Mouse (Mus musculus): ENCODE data around the gene Chrng.

The Chrng gene

DNA sequence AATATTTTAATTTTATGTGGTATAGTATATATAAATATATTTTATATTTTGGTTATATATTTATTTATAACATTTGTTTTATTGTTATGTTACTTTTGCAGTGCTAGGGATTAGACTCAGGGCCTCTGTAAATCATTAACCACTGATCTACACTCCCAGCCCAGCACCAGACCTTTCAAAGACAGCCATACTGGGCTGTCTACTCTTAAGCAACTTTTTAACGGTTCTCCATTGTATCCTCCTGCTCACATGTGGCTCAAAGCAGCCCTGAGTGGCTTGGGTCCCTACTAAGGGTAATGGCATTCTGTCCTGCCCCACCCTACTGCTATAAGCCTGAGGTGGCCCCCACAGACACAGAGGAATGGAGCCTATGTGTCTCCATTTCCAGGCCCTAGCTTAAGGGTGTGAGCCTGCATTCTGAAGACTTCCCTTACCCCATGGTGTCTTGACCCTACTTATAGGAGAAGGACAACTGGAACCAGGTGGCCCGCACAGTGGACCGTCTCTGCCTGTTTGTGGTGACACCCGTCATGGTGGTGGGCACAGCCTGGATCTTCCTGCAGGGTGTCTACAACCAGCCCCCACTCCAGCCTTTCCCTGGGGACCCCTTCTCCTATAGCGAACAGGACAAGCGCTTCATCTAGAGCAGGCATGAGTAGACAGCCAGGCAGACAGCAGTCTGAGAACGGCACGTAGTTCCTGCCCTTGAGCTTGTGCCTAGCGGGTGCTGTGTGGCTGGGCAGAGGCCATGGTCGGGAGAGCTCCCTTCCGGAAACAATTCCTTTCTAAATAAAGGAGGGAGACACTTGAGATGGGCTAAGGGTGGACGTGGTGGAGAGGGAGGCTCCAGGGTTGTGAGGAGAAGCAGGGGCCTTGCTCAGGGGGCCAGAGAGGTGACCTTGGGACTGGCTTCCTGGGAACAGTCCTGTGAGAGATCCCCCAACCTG is 6.1 kb upstream of the Chrng start:
- DNase-seq (ENCODE audit: low read depth, low spot score), result no peak

DNA sequence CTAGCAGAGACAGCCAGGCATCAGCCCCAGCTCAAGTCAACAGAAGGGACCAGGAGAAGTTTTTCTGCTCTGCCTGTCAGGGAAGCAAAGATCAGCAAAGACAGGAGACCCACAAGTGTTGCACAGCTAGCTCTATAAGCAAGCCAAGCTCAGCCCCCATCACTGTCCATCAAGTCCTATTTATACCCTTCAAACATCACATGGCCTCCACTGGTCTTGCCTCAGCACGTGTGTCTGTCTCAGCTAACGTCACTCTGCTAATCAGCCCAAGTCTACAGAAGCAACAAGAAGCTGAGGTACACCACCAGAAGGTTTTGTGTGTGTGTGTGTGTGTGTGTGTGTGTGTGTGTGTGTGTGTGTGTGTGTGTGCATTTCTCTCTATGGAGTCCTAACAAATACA is 3.6 kb upstream of the Chrng start:
- DNase-seq (ENCODE audit: low read depth, low spot score), result no peak

DNA sequence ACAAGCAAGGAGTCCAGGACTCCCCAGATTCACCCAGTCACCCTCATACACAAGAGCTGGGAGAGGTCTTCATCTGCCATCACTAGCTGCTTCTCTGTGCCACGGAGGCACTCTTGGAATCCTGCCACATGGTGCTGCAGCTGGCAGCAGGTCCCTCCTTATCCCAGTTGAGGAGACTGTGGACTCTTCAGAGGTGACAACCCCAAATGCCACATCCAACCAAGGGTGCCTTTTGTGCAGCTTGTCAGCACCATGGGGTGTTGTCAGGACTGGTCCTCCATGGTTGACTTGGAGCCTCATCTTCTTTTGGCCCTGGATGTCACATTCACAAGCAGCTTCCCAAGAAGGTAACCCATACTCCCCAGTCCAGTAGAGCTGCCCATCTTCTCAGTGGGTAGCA is 2.6 kb upstream of the Chrng start:
- DNase-seq (ENCODE audit: low read depth, low spot score), result no peak

DNA sequence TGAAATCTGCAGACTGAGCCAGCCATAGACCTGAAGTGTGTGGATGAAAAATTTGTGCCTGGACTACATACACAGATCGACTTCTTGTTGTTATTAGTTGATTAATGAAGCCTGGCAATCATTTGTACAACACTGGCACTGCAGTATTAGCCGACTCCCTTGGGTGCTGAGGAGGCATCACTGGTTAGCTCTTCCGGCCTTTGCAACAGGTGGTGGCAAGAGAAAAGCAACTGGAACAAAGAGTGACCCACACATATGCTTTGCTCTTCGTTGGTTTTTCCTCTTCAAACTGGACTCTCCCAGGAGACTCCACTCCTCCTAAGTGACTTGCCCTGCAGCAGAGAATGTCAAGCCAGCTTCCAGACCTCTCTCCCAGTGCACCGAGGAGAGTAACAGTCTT is 678 bp upstream of the Chrng start:
- DNase-seq (ENCODE audit: low read depth, low spot score), result no peak

DNA sequence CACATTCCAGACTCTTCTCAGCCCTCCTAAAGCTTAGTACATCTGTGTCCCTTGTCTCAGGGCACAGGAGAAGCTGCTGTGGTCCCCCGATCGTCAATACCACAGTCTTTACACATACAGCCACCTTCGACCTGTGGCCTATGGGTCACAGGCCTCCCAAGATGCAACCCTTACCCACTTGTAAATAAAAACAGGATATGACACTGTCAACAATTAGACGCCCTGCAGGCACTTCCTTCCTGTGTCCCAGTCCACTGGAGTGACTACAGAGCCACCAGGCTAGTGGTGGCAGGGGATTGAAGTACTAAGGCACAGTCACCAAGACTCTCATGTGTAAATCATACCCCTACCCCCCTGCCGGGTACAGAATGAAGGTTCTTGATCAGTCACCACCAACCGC is 581 bp downstream of the Chrng start:
- DNase-seq (ENCODE audit: low read depth, low spot score), result no peak

DNA sequence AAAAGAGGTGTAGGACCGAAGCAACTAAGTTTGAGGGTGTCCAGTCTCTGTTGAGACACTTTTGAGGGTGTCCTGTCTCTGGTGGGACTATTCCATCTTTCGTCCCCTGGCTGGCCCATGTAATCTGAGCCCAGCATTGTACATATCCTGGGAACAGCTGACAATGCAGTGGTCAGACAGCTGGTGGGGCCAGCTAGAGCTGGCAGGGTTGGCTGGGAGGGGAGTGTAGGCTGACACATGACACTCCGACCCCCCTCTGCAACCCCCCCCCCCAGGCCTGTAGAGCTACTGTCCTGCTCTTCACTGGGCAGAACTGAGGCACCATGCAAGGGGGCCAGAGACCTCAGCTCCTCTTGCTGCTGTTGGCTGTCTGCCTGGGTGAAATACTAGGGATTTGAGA is 1.0 kb downstream of the Chrng start:
- DNase-seq (ENCODE audit: low read depth, low spot score), result no peak

DNA sequence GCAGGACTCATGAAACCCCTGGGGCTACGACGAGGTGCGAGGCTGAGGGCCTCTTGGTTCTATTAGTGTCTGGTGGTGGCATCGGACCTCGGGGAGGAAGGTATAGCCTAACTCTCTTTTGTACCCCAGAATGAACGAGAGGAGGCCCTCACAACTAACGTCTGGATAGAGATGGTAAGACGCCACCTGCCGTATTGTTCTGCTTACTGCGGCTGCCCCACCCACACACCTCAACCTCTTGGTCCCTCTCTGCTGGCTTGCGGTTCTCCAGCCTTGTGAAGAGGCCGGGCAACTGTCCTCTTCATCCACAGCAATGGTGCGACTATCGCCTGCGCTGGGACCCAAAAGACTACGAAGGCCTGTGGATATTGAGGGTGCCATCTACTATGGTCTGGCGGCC is 1.9 kb downstream of the Chrng start:
- no peak for DNase-seq (ENCODE audit: low read depth, low spot score)

DNA sequence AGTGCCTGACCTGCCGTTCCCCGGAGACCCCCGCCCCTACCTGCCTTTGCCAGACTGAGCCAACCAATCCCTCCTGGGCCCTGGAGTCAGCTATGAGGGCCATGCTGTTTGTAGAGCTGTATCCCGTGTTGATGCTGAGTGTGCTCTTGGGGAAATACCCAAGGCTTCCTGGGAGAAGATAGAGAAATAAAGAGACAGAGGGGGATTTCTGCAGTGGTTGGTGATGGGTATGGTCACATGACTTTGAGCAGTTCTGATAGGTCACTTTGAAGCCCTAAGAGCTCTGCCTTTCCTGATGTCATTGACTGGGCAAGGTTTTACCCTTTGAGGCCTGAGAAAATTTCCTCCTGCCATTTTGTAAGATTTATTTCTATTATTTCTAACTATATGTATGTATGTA is 7.0 kb downstream of the Chrng start:
- no peak for DNase-seq (ENCODE audit: low read depth, low spot score)

DNA sequence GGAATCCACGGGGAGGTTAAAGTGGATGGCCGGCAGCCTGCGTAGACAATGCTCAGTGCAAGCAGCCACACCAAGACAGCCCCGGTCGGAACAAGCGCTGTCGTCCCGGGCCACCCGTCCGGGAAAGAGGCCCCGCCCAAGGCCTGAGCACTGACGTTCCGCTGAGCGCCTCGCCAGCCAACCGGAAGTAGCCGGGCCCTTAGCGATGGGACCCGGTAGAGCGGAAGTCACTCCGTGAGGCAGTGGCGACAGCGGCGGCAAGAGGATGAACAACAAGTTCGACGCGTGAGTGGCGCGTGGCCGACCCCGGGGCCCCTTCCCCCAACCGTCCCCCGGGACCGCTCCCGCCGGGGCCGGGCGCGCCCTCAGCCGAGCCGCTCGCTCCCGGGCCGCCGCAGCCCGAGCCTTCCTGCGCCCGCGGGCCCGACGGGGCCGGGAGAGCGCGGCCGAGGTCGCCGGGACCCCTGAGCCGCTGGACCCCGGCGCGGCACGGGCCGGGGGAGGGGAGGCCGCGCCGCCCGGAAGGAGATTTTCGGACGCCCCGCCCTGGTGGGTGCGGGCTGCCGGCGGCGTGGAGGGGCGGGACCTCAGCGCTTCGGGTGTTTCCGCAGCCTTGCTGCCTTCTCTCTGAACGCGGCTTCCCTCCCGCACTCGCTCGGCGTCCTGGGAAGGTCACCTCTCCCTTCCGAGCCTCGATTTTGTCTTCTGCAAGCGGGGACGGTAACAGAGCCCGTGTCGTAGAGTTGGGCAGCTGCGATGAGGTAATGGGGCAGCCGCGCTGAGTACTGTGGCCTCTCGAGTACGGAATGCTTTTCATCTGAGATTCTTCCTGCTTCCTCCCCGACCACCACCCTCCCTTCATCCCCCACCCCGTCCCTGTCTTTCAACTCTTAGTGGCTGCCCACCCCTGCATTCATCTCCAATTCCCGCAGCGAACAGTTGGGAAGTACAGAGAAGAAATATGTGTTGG is 9.6 kb downstream of the Chrng start, which contains the start of gene Eif4e2:
Gene Eif4e2 (plus strand): TSS at position 180 of the 970 bp plus-strand sequence.
- DNase-seq (ENCODE audit: low read depth, low spot score), result peak; percentile 84

DNA sequence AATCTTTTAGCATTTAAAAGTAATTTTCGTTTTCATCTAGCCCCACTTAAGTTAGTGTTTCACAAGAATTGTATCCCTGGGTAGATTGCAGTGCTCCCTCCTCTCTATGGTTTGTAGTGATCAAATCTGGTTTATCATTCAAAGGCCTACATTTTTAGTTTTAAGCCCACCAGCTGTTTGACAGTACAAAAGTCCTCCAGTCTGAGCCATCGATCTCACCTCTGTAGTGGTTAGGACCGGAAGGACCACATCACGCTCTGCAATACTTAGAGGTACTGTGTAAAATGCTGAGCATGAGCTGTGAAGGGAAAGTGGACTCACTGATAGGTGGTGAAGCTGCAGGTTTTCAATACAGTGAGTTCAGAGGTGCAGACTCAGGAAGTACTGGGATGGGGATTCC is 10.3 kb downstream of the Chrng start:
- no peak for DNase-seq (ENCODE audit: low read depth, low spot score)

DNA sequence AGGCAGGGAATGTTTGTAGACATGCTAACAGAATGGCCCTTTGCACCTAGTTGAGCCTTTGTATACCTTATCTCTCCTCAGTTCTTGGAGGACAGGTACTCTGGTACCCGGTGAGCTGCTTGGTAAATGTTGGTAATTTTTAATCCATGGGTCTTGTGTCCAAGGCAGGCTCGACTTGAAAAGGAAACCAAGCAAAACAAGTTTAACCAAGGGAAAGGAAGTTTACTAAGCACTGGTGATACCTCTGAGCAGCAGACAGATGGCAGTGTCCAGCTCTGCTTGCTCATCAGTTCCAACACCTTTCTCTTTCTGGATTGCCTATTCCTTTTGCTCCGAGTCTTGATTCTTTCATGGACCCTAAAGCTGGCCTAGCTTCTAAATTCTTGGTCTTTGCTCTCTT is 13.5 kb downstream of the Chrng start:
- no peak for DNase-seq (ENCODE audit: low read depth, low spot score)

DNA sequence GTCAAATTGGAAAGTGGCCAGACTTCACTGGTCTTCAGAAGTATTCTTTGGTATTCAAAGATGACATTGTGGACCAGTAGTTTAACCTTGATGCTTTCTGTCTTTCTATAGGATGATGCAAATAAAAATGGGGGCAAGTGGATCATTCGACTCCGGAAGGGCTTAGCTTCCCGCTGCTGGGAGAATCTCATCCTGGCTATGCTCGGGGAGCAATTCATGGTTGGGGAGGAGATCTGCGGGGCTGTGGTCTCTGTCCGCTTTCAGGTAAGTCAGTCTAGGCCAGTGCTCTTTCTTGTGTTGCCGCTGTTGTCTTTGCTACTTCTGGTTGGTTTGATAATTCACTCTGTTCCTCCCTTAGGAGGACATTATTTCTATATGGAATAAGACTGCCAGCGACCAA is 21.3 kb downstream of the Chrng start:
- DNase-seq (ENCODE audit: low read depth, low spot score), result no peak

DNA sequence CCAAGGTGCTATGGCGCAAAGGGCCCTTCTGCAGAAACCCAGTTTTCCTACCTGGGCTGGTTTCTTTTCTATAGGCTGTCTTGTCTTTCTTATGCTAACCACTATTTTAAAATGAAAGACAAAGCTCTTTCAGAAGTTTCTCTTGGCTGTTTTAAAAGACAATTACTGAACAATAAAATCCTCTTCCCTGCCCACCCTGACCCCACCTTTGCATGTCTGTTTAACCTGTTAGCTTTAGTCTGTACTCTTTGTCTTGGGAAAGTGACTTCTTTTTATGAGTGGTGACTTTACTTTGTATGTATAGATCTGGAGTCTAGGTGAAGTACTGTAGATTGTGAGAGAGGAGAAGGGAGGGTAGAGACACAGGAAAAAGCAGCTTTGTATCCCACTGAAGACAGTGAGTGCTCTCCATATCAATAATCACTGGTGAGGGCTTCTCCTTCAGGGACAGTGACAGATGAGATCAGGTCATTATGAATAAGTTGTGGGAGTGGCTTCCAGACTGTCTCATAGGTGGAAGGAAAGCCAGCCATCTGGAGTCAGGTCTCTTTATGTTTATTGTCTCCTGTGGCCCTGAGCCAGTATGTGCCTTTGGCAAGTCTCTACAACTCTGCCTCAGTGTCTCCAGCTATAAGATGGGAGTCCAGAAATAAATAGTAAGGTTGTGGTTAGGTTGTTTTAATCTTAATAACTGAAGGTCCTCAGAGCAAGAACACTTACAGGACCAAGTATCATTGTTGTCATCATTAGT is 22.1 kb downstream of the Chrng start:
- DNase-seq (ENCODE audit: low read depth, low spot score), result no peak

DNA sequence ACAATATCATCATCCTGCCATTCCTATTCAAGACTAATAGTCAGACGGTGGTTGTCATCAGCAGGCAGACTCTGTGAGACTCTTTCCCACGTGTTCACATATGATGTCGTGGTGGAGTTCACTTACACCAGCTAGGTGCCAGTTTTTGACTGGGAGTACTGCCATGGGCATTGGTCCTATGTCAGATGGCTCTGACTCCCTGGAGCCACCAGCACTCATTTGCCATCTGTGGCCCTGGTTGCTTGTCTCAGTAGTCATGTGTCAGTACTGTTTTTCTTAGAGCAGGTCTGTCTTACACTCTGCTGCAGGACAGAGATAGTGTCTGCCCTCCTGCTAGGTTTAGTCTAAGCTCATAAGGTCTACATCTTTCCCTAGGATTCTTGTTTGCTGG is 22.7 kb downstream of the Chrng start:
- DNase-seq (ENCODE audit: low read depth, low spot score), result no peak

DNA sequence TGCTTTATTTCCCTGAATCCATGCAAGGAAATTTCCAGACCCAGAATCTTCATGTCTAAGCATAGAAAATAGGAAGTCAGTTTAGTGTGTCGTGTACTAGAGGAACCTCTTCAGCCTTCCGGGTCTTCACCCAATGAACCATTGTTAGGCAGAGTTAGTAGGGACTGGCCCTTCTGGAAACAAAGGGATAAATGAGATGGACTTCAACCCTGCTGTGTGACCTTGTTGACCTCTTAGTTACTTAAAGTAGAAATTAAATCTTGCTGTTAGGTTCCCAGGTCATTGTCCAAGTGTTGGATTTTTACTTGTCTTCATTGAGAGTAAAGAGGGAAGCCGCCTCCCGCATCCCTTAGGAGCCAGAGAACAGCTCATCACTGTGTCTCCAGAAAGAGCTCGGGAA is 26.1 kb downstream of the Chrng start:
- DNase-seq (ENCODE audit: low read depth, low spot score), result no peak

DNA sequence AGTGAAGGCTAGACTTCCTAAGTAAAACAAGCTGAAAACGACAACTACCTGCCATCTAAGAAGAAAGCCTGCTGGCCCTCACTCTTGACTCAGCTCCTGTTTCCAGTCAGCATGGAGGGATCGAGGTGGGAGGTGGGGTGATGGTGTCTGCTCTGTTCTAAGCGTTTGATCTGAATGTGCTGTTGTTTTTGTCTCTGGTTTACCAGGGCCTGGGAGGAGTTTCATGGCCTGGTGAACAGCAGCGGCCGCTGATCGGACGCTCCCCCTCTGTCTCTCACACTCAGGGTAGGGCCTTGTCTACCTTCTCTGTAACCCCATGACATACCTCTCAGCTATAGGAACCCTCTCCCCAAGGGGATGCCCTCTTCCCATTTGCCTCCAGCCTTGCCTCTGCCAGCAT is 27.7 kb downstream of the Chrng start:
- no peak for DNase-seq (ENCODE audit: low read depth, low spot score)

DNA sequence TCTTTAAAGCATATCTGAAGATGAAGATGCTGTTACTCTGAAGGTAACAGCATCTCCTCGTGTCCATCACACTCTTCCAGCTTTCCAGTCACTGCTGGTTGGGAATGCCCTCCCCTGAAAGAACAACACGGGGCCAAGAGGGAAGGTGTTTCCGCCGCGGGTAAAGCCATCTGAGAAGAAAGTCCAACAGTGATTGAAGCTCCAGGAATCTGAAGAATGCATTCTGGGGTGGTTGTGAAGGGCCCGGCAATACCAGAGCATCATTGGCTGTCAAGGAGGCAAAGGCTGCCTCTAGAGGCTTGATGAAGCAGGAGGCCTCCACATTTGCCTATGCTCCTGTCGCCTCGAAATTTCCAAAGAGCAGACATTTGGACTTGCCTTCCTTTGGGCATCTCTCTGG is 34.6 kb downstream of the Chrng start:
- no peak for DNase-seq (ENCODE audit: low read depth, low spot score)

DNA sequence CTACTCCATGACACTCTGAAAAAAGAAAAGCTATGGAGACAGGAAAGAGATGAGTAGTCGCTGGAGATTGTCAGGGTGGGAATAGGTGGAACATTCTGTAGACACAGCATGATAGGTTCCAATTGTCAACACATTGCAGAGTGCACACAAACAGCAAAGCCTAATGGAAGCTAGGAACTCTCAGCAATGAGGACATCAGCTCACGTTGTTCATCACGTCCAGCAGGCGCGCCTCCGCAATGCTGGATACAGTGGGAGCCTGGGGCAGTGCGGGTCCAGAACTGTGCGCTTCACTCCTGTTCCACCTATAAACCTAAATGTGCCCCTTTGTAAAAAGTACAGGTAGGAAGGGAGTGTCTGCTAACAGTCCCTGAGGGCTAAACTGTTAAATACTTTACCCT is 38.6 kb downstream of the Chrng start:
- no peak for DNase-seq (ENCODE audit: low read depth, low spot score)

DNA sequence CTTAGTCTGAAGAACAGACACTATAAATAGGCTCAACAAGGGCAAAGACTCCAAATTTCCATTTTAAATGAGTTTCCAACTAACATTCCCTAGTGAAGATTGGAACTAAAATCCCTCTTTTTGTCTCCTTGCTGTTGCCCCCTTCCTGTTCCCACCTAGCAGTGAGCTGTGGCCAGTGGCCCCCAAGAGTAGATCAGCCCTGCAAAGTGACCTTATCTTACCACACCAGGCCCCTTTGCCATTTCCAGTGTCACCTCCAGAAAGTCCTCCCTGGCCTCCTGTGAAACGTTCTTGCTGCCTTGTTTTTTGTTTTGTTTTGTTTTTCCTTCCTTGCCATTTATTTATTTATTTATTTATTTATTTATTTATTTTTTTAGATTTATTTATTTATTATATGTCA is 41.0 kb downstream of the Chrng start:
- no peak for DNase-seq (ENCODE audit: low read depth, low spot score)

DNA sequence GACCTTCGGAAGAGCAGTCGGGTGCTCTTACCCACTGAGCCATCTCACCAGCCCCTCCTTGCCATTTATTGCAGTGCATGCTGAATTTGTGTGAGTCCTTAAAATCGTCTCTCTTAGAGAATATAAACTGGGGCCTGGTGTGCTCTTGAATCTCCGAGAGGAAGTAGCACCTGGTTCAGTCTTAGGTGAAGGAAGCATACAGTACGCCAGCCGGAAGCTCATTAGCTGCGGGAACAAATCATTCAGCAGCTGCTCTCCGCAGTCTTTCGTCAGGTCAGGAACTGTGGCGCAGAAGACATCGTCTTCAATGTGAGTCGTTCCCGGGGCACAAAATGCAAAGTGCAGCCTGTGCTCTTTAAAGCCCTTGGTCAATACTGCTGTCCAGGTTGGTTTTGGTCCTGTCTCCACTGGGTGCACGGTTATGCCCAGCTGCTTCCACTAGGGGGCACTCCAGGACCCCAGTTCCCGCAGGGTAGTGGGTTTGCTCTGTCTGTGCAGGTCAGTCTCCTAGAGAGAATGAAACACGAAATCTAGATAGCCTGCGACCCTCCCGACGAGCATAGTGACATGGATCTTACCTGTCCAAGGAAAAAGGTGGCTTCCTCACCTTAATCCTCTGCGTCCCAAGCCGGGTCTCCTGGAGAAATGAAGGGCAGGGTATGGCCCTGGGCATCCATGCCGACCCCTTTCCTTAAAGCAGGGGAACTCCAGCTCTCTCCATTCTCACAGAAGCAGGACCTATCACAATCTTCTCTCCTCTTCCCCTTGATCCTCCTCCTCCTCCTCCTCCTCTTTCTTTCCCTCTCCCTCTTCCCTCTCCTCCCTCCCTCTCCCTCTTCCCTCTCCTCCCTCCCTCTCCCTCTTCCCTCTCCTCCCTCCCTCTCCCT is 41.7 kb downstream of the Chrng start:
- peak; percentile 43 for DNase-seq (ENCODE audit: low read depth, low spot score)

Measured in retina, adult 2 months (tissue).